Mouse (Mus musculus) MEL (cell line): Measurements from ENCODE around the gene Sirt3.

Experiments
- CHD2 ChIP-seq: IDR thresholded peaks from 2 replicates; pipeline ENCODE4 v1.6.1; 2011; ENCODE audit warnings: low read length, improper control_type of control experiment
- CTCF ChIP-seq, 3 experiments: IDR thresholded peaks in 2 of 3; conservative IDR thresholded peaks in 1 of 3; 2 replicates each; pipeline ENCODE4 v1.5.1; 2011 to 2012; ENCODE audit warnings: low read length in 3 of 3, low read depth in 2 of 3, mild to moderate bottlenecking in 2 of 3, improper control_type of control experiment in 1 of 3, inconsistent platforms in 1 of 3, mixed read lengths in 1 of 3, moderate library complexity in 1 of 3; ENCODE audit not compliant: control insufficient read depth in 1 of 3, insufficient read depth in 1 of 3, poor library complexity in 1 of 3, severe bottlenecking in 1 of 3
- MYB ChIP-seq: IDR thresholded peaks from 2 replicates; pipeline ENCODE4 v1.6.1; 2011; ENCODE audit warnings: mild to moderate bottlenecking, low read depth, low read length, improper control_type of control experiment
- NRF1 ChIP-seq: IDR thresholded peaks from 2 replicates; pipeline ENCODE4 v1.6.1; 2014; ENCODE audit warnings: low read depth, mild to moderate bottlenecking, inconsistent platforms, low read length, improper control_type of control experiment, moderate library complexity; ENCODE audit not compliant: poor library complexity, insufficient read depth, severe bottlenecking
- POLR2AphosphoS5 ChIP-seq: IDR thresholded peaks from 2 replicates; pipeline ENCODE4 v1.6.1; 2012; ENCODE audit warnings: low read depth, borderline replicate concordance, mild to moderate bottlenecking, inconsistent platforms, low read length, moderate library complexity, mixed read lengths
- ZC3H11A ChIP-seq: IDR thresholded peaks from 2 replicates; pipeline ENCODE4 v1.6.1; 2012; ENCODE audit warnings: low read depth, mild to moderate bottlenecking, inconsistent platforms, low read length, improper control_type of control experiment

DNA sequence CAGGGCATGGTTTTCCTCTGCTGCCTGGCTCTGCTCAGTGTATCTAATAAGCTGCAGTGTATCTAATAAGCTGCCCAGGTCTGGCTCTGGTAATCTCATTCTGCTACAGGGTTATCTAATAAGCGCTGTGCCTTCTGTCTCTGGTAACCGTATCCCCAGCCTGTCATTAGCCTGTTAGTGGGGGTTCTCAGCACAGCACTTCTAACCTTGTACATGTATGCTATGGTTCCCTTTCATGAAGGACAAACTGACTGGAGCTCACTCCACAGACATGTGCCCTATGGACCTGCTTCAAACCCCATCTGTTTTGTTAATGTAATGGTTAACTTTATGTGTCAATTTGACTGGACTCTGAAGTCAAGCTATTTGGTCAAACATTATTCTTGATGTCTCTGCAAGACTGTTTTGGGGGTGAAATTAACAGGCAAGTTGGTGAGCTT is 23.6 kb upstream of the Sirt3 start:
- TF ChIP-seq CTCF (IDR thresholded peaks at IDR 0.05 in 2 of 3, conservative IDR thresholded peaks at IDR 0.05 in 1 of 3; ENCODE audit: control insufficient read depth in 1 of 3, insufficient read depth in 1 of 3, low read depth in 2 of 3, low read length in 3 of 3, poor library complexity in 1 of 3, severe bottlenecking in 1 of 3) = no peak
- TF ChIP-seq NRF1 = no peak
- no peak for TF ChIP-seq POLR2AphosphoS5
- TF ChIP-seq MYB = no peak
- no peak for TF ChIP-seq CHD2
- TF ChIP-seq ZC3H11A = no peak
